Mouse (Mus musculus) embryonic fibroblast, embryonic 13.5 days (primary cell): Measurements from ENCODE around the gene Fuz. TPM values are rescaled to one million over a fixed set of nuclear protein-coding genes. Genes with fewer than 3 reads are reported as not detected.
A peak's percentile ranks its signal among the peaks of the same experiment; 100 is the strongest.

ENCODE experiments used
- H3K27ac ChIP-seq: 2 replicates; pipeline ENCODE4 v1.5.1; 2012; ENCODE audit warnings: low read length, control low read depth, inconsistent platforms; ENCODE audit not compliant: insufficient read depth
- H3K4me1 ChIP-seq: 2 replicates; pipeline ENCODE4 v1.6.1; 2011; ENCODE audit warnings: low read length; ENCODE audit not compliant: control insufficient read depth, insufficient read depth
- H3K4me3 ChIP-seq: 2 replicates; pipeline ENCODE4 v1.5.1; 2011; ENCODE audit warnings: mild to moderate bottlenecking, control low read depth, low read length; ENCODE audit not compliant: insufficient read depth
- CTCF ChIP-seq: IDR thresholded peaks from 2 replicates; pipeline ENCODE4 v1.5.1; 2011; ENCODE audit warnings: mild to moderate bottlenecking, control low read depth, low read length, moderate library complexity, borderline replicate concordance; ENCODE audit not compliant: insufficient read depth
- POLR2A ChIP-seq: IDR thresholded peaks from 2 replicates; pipeline ENCODE4 v1.6.1; 2011; ENCODE audit warnings: low read depth, mild to moderate bottlenecking, control low read depth, low read length, moderate library complexity
- polyA plus RNA-seq: library from polyadenylated mRNA; stranded (reverse); fragments of >200 nt; gene quantifications from 2 replicates; pipeline ENCODE4 v1.2.4, GENCODE M21; 2011; ENCODE audit warnings: low read depth; ENCODE audit not compliant: missing spikeins, insufficient read length

Fuz gene
- polyA plus RNA-seq, 1 experiment: 11.1 TPM

- TF ChIP-seq POLR2A (no peak), CTCF (peak; percentile 57; the same call in 1 of the 2 replicates)
- peaks cover 3% of the 10 kb centered on the region; the same call in 1 of the 2 replicates for H3K4me1 ChIP-seq
- H3K4me3 ChIP-seq: no peak overlapping the region
- H3K27ac ChIP-seq: peak overlapping the region; percentile 14; the same call in 1 of the 2 replicates
Measured at GRCm38 (mm10) chr7:44898607-44899006, 2.7 kb downstream of the Fuz start.

- TF ChIP-seq POLR2A (0 out of 2 replicates have a peak, but pooled peaks have one; percentile 6), CTCF (no peak)
- 0 out of 2 replicates have a peak, but pooled peaks cover under 1% of the 10 kb centered on the region for H3K4me1 ChIP-seq
- H3K4me3 ChIP-seq: no peak overlapping the region
- no peak overlapping the region for H3K27ac ChIP-seq
Measured at GRCm38 (mm10) chr7:44900632-44901031, 4.8 kb downstream of the Fuz start.

- no peaks in the 10 kb centered on the region for H3K4me1 ChIP-seq
- no peak overlapping the region for H3K27ac ChIP-seq
- H3K4me3 ChIP-seq: no peak overlapping the region
- no peak for TF ChIP-seq CTCF
- TF ChIP-seq POLR2A: no peak
Measured at GRCm38 (mm10) chr7:44901230-44901722, 5.4 kb downstream of the Fuz start.

- H3K27ac ChIP-seq: no peak overlapping the region
- H3K4me1 ChIP-seq: no peaks in the 10 kb centered on the region
- no peak overlapping the region for H3K4me3 ChIP-seq
- TF ChIP-seq POLR2A (no peak), CTCF (0 out of 2 replicates have a peak, but pooled peaks have one; percentile 1)
Measured at GRCm38 (mm10) chr7:44905430-44905829, 9.6 kb downstream of the Fuz start.

- TF ChIP-seq POLR2A (no peak), CTCF (no peak)
- no peak overlapping the region for H3K4me3 ChIP-seq
- H3K4me1 ChIP-seq: no peaks in the 10 kb centered on the region
- no peak overlapping the region; the same call in 1 of the 2 replicates for H3K27ac ChIP-seq
Measured at GRCm38 (mm10) chr7:44908706-44909476, 13.0 kb downstream of the Fuz start.

- Histone ChIP-seq H3K4me3 (no peak overlapping the region), H3K27ac (no peak overlapping the region), H3K4me1 (no peaks in the 10 kb centered on the region; the same call in 1 of the 2 replicates)
- TF ChIP-seq CTCF (no peak), POLR2A (no peak)
Measured at GRCm38 (mm10) chr7:44914396-44914795, 18.5 kb downstream of the Fuz start.

- Histone ChIP-seq H3K4me1 (no peaks in the 10 kb centered on the region; the same call in 1 of the 2 replicates), H3K4me3 (no peak overlapping the region), H3K27ac (no peak overlapping the region)
- TF ChIP-seq CTCF (no peak), POLR2A (no peak)
Measured at GRCm38 (mm10) chr7:44915314-44915713, 19.4 kb downstream of the Fuz start.

GRCm38 (mm10) chr7:44916191-44916590 lies 20.3 kb downstream of the Fuz start:
- TF ChIP-seq CTCF (no peak), POLR2A (no peak)
- Histone ChIP-seq H3K4me3 (no peak overlapping the region), H3K27ac (no peak overlapping the region), H3K4me1 (no peaks in the 10 kb centered on the region; the same call in 1 of the 2 replicates)

GRCm38 (mm10) chr7:44916881-44917280 lies 21.0 kb downstream of the Fuz start:
- no peak overlapping the region for H3K27ac ChIP-seq
- no peak for TF ChIP-seq CTCF
- TF ChIP-seq POLR2A: no peak
- H3K4me3 ChIP-seq: no peak overlapping the region
- H3K4me1 ChIP-seq: no peaks in the 10 kb centered on the region; the same call in 1 of the 2 replicates

GRCm38 (mm10) chr7:44918219-44918618 lies 22.3 kb downstream of the Fuz start:
- no peak overlapping the region for H3K4me3 ChIP-seq
- TF ChIP-seq CTCF: no peak
- no peak for TF ChIP-seq POLR2A
- no peak overlapping the region for H3K27ac ChIP-seq
- no peaks in the 10 kb centered on the region; the same call in 1 of the 2 replicates for H3K4me1 ChIP-seq

GRCm38 (mm10) chr7:44919127-44919526 lies 23.2 kb downstream of the Fuz start:
- Histone ChIP-seq H3K27ac (no peak overlapping the region), H3K4me1 (no peaks in the 10 kb centered on the region; the same call in 1 of the 2 replicates), H3K4me3 (no peak overlapping the region)
- TF ChIP-seq CTCF: no peak
- TF ChIP-seq POLR2A: no peak
